Mouse (Mus musculus): ENCODE results near the gene Rasgef1b.

The Rasgef1b gene

DNA sequence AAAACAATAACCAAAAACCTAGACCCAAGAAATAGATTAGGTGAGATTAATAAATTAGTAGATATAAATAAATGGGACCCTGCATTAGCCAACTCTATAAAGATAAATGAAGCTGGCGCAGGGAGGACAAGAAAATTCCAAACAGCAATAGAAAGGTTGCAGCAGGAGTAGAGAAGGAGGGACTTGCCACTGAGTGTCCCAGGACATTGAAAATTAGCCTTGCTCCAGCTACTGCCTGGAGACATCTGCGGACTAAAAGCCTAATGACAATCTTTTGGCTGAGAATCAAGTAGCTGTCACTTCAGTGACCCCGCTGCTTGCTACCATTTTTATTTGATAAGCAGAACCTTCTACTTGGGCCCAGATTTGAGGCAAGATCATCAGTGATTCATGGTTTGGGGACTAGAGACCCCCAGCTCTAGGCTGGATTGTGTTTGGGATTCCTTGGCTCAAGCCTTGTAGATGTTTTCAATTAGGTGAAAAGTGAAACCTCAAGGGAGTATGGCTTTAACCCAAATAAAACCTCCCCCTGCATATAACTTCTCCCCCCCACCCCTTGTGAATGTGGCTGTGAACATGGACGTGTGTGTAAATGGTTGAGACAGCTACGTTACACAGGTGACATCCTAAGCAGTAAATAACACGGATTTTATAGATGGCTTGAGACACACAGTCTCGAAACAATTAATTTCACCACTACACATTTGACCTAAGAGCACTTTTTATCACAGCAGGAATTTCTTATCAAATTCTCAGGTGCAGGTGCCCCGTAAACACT, 554.1 kb downstream of the Rasgef1b start:
- no peak for DNase-seq

- DNase-seq = no peak
These were observed 559.0 kb downstream of the Rasgef1b start for GRCm38 (mm10) chr5:99169836-99170235.

DNA sequence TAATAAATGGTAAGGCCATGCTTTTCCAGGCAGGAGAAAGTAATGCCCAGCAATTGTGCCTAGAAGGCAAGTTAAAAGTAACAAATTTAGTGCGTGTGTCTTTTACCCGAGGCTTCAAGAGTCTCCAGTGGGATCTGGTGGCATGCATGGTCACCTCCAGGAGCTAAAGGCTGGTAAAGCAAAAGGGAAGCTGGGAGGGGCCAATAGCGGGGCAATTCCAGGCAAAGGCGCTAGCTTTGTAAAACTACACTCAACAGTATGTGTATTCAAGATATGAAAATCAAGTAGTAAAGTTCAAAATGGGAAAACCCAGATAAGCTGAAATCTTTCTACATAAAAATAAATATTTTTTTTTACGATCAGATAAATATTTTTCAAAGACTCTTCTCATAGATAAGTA, 561.1 kb downstream of the Rasgef1b start:
- DNase-seq = no peak
